Mouse (Mus musculus): ENCODE measurements around the gene Gm6309.

DNA sequence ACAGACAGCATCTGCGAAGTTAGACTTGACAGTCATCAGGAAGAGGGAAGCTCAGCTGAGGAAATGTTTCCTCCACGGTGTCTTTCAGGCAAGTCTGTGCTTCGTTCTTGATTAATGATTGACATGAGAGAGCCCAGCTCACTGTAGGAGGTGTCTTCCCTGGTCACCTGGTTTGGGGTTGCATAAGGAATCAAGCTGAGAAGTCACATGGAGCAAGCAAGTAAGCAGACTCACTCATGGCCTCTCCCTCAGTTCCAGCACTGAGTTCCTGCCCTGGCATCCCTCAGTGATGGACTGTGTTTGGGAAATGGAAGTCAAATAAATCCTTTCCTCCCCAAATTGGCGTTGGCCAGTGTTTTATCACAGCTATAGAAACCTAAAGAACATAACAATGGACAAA lies 19.6 kb upstream of the Gm6309 start:
- TF ChIP-seq POLR2A (IDR thresholded peaks at IDR 0.05; ENCODE audit: extremely low read depth, insufficient read depth, low read length) (no peak), CTCF (IDR thresholded peaks at IDR 0.05; ENCODE audit: low read depth, low read length) (no peak)
